Mouse (Mus musculus) Muller cell, postnatal 12 days (primary cell): ENCODE measurements around the gene Cyth2.

Experiments
- DNase-seq: peaks from one replicate; pipeline ENCODE4 v3.0.0-alpha.2; 2015; ENCODE audit errors: inconsistent ontology term

Cyth2 gene

GRCm38 (mm10) chr7:45785388-45786135 is 28.8 kb downstream of the Cyth2 start:
- DNase-seq = peak; percentile 75

DNA sequence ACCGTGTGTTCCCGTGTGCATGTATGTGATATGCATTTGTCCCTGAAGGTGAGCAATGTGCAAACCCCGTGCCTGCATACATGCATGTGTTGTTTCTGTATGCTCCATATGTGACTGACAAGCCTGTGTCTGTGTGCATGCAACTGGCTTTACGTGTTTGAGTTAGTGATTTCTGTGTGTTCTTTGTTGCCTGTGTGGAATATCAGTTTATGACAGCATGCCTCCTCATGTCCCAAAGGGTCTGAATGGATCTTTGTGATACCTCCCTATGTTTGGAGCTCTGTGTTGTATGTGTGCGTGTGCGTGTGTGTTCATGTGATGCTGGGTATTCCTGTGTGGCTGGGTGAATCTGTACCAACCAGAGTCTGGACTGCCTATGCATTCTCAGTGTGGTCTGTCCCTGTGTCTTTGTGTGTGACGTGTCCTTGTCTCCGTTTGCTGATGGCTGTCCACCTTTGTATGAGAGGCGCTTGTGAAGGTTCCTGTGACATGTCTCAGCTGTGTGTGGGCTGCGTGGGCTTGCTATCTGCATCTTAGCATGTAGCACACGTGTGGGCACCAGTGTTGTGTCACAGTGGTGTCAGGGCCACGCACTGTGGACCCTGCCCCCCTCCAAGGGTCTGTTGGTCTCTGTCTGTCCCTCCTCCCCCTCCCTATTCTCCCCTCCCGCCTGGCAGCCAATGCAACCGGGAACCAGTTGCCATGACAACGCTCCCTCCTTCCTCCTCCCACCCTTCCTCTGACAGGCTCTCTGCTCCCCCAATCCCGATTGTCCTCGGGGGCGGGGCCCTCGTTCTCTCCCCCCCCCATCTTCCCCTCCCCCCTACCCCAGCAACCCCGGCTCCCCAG is 29.6 kb downstream of the Cyth2 start, which contains the start of gene Sult2b1:
Sult2b1 (minus strand) TSS at position 146 of the 849 bp plus-strand sequence.
- DNase-seq = peak; percentile 92

GRCm38 (mm10) chr7:45783511-45784091 is 30.8 kb downstream of the Cyth2 start, which contains the start of gene Lmtk3:
TSS of gene Lmtk3 (plus strand) at chr7:45783738.
- peak; percentile 72 for DNase-seq

DNA sequence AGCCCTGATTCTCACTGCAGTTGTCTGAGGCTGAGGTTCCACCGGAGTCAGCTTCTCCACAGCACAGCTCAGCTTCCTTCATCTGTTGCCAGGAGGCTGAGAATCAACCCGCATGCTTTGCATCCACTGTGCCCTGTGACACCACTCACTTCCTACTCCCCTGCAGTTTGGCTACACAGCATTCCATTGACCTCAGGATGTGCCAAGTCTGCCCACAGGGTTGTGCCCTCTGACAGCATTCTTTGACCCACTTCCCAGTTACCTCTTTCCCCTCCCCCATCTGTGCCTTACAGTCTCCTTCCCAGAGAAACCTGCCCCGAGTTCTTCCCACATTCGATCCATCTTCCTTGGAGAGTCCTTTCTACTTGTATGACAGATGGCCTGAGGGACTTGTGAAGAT is 32.1 kb downstream of the Cyth2 start:
- DNase-seq = peak; percentile 73

- no peak for DNase-seq
Observed at GRCm38 (mm10) chr7:45779081-45779641, 35.2 kb downstream of the Cyth2 start.

DNA sequence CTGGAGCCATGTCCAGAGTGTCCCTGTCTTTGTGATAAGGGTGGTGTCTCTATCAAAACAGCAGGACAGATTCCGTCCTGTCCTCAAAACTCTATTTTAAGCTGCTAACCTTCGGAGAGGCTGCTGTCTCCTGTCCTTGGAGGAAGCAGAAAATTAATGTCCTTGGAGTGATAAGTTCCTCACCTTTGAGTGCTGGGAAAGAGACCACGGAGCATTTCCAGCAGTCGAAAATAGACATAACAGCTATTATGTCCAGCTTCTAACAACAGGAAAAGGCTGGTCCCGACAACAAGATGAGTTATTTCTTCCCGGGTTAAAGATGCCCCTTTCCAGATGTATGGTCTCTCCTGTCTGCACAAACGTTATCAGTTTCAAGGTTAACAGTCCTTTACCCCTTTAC is 39.1 kb downstream of the Cyth2 start:
- DNase-seq = no peak

DNA sequence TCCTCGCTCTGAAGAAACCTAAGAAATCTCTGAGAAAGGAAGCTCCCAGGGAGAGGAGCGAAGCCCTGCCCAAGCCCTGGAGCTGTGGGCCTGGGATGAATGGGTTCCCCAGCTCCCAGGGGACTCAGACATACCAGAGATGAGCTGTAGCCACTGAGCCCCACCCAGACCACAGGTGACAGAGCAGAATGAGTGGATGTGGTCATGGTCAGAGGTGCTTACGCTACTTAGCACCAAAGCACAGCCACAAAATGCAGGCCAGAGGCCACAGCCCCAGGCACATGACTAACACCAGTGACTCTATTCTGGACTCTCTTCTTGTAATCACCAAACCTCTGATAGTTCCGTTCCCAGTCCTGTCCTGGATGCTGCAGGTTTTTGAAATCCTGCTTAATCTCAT is 43.3 kb downstream of the Cyth2 start:
- DNase-seq = peak; percentile 14

DNA sequence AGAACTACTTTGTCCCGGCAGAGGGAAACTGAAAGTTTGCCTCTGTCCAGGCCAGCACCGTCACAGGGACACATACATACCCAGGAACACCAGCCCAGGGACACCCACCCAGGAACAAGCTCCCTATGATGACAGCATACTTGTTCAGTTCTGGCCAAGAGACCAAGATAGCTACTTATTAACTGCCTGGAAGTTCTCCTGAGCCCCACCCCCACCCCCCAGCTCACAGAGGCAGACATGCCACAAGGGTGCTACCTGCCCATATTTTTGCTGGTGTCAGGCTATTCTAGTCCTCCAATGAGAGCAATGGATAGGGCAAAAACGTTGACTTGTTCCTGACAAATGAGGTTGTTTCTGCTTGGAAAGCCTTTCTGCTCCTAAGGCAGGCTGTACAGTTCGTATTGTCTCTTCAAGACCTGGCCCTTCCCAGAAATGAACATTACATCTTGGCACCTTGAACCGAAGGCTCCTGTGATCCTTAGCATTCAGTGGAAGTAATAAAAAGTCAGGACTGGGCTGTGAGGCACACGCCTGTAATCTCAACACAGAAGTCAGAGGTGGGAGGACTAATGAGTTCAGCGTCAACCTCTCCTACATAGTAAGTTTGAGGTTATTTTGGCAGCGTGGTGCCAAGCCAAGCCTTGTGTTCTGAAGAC is 43.8 kb downstream of the Cyth2 start:
- DNase-seq = no peak

DNA sequence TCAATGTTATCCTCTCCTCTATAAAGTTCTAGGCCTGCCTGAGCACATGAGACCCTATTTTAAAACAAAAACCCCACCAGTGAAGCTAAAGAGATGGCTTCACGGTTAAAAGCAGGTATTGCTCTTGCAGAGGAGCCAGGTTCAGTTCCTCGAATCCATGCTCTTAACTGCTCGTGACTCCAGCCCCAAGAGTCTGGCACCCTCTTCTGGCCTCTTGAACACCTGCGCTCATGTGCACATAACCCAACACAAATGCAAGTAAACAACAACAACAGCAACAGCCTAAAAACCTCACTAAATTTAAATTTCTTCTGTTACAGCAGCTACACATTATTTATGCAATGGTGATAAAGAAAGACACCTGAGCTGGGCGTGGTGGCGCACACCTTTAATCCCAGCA is 46.9 kb downstream of the Cyth2 start:
- DNase-seq = no peak

DNA sequence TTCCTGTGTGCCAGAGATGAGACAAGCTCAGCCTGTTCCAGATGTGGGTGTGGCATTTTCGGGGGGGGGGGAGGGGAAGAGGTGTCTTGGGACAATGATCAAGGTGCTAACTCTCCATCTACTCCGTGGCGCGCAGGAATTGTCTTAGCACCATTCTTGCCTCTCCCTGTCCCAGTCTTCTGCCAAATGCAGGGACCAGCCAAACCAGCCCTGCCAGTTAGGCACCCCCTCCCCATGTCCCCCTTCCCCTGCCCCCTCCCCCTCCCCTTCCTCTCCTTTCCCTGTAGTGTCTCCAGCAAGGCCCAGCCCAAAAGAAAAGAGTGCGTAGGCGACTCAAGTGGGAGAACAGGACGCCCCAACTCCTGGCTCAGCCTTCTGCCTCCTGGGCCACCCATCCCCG is 47.6 kb downstream of the Cyth2 start:
- DNase-seq = no peak

DNA sequence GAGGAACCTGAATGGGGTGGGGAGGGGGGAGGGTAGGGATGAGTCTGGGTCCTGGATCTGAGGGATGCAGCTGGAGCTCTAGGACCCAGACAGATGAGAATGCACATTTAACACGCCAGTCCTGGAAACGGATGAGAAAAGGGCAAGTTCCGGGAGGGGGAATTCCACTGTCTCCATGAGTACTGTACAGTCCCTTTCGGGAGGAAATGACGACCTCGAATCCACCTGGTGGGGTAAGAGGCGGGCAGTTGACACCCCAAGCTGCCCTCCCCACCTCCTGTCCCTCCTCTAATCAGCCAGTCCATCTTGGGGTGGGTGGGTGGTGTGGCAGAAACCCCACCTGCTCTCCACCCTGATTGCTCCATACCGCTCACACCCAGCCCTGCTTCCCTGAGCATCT is 48.4 kb downstream of the Cyth2 start:
- DNase-seq = no peak

DNA sequence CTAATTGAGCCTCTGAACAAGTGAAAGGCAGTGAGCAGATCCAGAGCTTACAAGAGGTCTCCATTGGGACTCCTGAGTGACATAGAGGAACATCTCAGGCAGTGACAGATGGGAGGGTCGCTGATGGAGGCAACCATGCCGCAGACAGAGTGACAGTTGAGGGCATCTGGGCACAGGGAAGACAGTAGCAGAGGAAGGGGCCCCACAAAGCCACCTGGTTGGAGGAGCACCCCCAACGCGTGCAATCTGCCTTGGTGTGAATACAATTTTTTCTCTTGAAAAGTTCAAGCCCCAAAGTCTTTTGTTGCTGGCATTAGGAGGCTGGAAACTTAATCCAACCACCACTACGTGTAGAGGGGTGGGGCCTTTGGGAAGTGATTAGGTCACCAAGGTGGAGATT is 54.2 kb downstream of the Cyth2 start:
- DNase-seq = no peak

DNA sequence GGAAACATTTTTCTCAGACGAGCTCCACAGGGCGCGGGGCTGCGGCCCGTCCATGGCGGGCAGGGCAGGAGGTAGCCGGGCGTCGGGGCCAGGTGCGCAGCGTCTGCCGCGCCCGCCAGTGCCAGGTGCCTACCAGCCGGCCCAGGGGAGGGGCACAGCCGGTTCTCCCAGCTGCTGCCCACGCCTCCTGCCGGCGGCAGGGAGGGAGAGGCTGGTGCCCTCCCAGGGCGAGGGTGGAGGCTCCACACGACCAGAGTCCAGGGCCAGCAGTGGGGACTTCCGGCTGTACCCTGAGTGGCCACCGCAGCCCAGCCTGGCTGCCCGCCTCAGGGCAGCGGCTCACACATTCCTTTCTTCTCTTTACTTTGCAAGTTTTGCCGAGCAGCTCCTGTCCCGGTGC is 55.0 kb downstream of the Cyth2 start:
- DNase-seq = peak; percentile 66
